Mouse (Mus musculus): Measurements from ENCODE around the gene AW209491.
A peak's percentile ranks its signal among the peaks of the same experiment; 100 is the strongest.

The AW209491 gene

DNA sequence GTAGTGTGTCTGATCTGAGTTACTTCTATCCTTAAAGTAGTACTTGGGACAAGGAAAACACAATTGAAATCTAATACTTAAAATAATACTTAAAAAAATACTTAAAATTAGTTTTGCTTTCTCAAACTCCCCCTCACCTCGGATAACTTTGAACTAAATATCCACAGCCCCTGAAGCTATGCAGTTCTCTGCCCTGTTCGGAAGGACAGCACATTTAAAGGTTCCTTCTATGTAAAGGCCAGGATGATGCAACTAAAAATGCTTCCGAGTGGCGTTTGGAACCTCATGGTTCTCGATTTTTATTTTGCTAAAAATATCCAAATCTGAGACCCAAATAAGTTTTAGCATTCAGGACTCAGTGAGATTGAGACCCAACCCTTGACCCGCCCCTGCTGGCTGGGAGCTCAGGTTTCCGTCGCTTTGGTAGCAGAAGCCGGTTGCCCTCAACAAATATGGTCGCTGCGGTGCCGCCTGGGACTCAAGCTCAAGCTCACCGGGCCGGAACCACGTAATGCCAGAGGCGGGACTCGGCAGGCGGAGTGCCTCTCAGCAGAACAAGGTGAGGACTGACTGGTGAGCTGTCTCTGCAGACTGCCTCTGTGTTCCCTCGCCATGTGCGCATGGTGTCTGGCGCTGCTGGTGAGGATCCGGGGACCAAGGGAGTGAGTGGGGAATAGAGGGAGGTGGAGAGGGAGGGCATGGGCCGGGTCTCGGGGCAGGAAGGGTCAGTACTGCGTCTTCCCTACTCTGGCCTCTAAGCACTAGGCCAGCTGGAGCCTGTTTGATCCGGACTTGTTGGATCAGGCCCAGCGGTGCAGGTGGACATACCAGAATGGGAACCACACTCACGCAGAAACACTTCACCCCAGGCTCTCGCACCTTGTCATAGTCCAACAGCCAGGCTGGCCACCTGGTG is at the start of gene AW209491:
TSS of gene AW209491 (plus strand) at position 429 of the 916 bp plus-strand sequence.
- DNase-seq (ENCODE audit: low spot score in 2 of 2): peak; percentile 95 to 96

DNA sequence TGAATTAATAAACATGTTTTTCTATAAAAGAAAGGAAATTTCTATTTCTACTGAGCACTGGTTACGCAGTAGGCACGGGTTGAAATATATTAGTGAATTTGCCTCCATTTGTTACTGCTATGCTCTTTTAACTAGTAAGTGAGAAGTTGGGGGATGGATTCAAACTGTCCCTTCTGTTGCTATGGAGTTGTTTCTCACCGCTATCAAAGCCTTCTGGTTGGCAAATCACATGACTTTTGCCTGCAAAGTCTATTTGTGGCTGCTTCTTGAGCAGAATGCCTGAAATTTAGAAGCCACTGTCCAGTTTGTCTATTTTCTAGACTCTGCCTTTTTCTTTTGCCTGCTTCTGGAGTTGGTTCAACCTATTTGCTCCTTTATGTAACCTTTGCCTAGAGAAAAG is 49.6 kb upstream of the AW209491 start:
- no peak for DNase-seq (ENCODE audit: low spot score in 2 of 2)

DNA sequence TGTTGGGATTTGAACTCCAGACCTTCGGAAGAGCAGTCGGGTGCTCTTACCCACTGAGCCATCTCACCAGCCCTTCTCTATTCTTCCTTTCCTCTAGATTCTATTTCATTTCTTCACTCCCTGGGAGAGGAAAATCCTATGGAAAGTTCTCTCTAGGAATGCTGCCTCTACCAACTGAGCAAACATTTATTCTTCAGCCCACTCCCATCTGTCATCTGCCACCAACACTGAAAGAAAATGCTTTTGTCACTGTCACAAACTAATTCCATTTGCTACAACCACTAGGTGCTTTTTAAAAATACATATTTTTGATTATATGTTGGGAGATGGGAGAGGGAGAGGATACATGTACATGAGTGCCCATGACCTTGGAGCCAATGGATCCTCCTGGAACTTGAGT is 27.2 kb upstream of the AW209491 start:
- no peak for DNase-seq (ENCODE audit: low spot score in 2 of 2)

DNA sequence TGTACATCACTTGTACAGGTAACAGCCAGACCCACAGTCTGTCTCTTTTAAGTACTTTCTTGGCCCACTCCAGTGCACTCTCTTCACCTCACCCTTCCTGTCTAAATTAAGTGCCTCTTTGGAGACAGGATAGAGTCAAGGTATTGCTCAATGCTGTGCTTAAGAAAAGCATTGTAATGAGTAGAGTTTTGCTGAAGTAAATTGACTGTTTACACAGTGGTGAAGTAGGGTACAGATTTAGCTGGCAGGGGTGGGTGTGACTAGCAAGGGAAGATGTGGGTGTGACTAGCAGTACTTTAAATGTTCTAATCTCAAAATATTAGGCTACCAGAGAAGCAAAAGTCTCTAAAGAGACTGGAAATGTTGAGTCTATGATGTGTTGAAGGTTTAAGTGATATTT is 22.3 kb upstream of the AW209491 start:
- DNase-seq (ENCODE audit: low spot score in 2 of 2): no peak

DNA sequence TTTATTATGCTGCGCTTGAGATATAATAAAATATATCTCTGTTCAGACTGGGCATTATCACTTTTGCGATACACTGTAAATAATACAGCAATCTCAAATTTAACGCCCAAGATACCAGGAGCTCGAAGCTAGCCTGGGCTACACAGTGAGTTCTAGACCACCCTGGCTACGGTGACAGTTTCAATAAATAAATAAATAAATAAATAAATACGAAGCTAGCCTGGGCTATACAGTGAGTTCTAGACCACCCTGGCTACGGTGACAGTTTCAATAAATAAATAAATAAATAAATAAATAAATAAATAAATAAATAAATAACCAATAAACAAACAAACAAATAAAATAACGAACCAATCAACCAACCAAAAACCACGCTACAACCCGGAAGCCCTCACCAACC is 17.5 kb upstream of the AW209491 start:
- no peak for DNase-seq (ENCODE audit: low spot score in 2 of 2)

DNA sequence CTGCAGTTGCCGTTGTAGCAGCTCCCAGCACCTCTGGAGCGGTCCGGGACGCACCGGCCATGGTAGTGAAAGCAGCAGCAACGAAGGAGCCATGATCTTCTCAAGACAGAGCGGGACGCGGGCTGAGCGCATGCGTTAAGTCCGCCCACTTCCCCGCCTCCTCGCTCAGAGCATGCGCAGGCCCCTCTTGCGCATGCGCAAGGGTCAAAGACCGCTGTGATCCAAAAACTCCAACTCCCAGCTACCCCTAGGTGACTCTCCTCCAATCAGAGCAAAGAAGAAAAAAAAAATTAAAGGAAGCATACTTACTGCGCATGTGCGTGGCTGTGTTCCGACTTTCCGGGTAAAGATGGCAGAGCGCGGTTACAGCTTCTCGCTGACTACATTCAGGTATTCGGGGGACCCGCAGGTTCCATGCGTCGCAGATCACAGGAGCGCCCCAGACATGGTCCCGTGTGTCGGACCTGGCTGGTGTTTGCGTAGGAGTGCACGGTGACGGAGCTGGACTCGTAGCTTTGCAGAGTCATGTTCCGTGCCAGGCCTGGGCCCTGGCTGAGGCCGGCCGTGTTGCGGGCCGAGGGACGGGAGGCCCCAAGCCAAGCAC is 16.9 kb upstream of the AW209491 start, which contains the start of the genes Mrpl32 and Psma2:
TSS of gene Mrpl32 (minus strand) at position 240 of the 604 bp plus-strand sequence.
TSS of gene Psma2 (plus strand) at position 315 of the 604 bp plus-strand sequence.
- DNase-seq (ENCODE audit: low spot score in 2 of 2): peak; percentile 97

DNA sequence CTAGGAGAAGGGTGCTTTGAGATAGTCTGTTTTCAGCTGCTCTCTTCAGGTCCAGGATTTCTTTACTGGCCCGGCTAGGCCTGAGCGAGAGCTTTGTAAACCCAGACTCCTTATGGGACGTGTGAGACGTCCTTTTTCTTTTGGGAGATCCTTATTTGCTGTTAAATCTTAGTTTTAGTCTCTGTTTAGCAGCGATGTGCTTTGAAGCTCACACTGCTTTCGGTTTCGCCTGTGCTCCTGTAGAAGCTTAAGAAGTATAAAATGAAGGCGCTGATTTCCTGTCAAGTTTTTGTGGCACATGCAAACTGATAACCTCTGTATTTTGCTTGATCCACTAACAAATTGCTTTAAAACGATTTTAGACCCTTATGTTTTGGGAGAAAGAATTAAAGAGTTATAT is 16.4 kb upstream of the AW209491 start:
- DNase-seq (ENCODE audit: low spot score in 2 of 2): no peak

DNA sequence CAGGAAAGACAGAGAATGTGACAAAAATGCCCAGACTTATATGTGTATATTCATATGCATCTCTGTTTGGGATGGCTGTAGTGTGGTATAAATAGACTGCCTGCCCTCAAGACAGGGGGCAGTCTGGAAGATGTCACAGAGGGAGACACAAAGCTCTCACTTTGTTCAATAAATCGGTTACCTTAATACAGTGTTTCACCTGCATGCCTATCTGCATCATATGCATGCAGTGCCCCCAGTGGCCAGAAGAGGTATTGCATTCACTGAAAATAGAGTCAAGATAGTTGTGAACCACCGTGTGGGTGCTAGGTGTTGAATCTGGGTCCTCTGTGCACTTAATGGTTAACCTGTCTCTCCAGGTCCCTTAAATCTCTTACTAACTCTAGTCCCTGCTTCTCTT is 11.2 kb upstream of the AW209491 start:
- peak; percentile 18 to 32 for DNase-seq (ENCODE audit: low spot score in 2 of 2)

DNA sequence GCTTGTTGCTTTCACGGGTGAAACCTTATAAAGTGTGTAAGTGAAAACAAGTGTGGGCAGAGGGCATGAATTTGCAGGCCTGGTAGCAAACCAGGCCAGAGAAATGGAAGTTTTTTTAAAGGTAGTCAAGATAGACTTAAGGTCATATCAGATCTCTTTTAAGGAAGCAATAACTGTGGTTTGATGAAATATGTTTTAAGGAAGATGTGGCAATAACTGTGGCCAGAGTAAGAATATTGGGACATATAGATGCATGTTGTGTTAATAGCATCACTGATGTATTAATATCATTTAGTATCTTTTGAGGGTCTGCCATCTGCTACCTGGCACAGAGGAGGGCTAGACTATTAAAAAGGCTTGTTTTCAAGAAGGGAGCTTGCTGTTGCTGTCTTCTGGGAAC is 10.0 kb downstream of the AW209491 start:
- no peak for DNase-seq (ENCODE audit: low spot score in 2 of 2)

DNA sequence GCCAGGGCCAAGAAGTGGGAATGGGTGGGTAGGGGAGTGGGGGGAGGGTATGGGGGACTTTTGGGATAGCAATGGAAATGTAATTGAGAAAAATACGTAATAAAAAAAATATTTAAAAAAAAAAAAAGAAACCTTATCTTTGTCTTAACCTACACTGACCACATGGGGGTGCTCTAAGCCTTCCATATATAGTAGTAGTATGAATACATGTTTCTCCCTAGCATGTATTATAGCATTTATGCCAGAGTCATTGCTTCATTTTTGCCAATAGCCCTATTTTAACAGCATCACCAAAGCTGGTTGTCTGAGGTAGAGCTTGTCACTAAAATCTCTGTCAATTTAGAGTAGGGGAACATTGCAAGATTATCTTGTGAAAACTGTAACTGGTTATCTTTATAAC is 19.3 kb downstream of the AW209491 start:
- no peak for DNase-seq (ENCODE audit: low spot score in 2 of 2)

DNA sequence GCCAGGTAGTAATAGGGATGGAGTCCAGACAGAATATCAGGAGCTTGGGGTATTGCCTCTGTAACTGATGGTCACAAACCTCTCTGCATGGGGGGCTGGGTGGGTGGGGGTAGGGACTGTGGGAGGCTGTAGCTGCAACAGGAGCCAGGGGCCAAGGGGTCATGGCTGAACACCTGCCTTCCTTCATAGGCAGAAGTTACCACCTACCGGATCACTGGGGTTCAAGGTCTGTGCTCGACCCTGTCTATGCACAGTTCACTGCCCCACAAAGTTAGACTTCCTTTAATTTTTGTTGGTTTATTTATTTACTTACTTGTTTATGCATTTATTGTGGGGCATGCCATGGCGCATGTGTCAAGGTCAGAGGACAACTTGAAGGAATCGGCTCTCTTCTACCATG is 37.2 kb downstream of the AW209491 start:
- no peak for DNase-seq (ENCODE audit: low spot score in 2 of 2)

DNA sequence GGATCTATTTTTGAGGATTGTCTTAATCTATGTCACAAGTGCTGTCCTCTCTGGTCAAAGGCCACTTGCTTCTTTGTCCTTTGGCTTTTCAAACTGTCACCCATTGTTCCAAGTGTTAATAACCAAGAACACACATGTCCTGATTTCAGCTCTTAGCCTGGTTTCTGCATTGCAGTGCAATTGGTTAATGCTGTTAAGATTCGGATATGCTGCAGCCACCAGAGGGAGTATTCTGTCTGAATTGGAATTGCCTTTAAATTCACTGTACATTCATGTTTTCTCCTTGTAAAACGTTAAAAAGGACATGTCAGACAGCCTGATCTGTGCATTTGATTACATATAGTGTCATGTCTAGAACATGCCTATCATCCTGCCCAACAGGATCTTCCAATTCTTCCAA is 40.4 kb downstream of the AW209491 start:
- peak in 1 of 2 experiments; percentile 23 for DNase-seq (ENCODE audit: low spot score in 2 of 2)

Data from right cerebral cortex, postnatal 36 days (tissue).